Mouse (Mus musculus) embryo, embryonic 11 days (tissue): Measurements from ENCODE around the gene Utrn.

Experiments
- DNase-seq: peaks from one replicate; pipeline ENCODE4 v3.0.0-alpha.2; 2015

Utrn gene

GRCm38 (mm10) chr10:12377727-12378126, 491.4 kb downstream of the Utrn start:
- no peak for DNase-seq

DNA sequence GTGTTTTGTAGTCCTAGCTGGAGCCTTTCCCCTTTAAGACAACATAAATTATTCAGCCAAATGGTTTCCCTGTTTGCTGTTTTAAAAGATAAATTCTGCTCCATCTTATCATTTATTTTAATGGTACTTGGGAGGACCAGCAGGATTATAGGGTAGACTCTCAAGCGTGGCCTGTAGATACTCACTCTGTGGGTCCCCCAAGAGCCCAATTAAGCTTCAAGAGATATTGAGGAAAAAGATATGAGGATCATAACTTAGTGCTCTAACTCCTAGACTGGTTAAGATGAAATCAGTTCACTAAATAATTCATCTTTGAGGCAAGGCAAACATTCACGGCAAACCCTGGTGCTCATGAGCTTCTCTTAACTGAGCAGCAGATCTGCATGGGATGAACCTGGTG, 493.1 kb downstream of the Utrn start:
- DNase-seq, result no peak

- DNase-seq, result no peak
Observed at GRCm38 (mm10) chr10:12374741-12375140, 494.4 kb downstream of the Utrn start.

GRCm38 (mm10) chr10:12354556-12354955, 514.6 kb downstream of the Utrn start:
- no peak for DNase-seq

GRCm38 (mm10) chr10:12354106-12354505, 515.1 kb downstream of the Utrn start:
- no peak for DNase-seq

GRCm38 (mm10) chr10:12339704-12340558, 529.2 kb downstream of the Utrn start:
- no peak for DNase-seq

DNA sequence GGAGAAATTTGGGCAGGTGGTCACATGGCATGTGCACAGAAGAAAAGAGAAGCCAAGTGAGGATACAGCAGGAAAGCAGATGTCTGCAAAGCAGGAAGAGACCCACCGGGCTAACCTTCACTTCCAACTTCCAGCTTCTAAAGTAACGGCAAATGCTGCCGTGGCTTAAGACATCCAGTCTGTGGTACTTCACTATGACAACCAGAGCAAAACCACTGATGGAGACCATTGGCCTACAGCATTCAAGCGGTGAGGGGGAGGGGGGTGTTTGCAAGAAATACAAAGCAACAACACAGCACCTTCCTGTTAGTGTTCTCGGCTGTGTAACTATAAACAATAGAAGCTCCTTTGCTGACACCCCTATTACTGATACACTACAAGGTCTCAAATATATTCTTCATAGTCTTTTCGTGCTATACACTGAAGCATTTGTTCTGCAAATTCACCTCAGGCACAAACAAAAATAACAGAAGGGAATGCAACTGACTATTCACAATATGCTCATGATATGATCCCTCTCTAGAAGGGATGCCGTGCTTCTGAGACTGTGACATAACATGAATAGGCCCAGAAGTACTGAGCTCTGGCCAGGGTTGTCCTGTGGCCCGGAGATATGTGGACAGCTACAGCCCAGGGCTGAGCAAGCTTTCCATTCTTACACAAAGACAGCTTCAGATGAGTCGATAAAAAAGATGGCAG, 530.0 kb downstream of the Utrn start:
- no peak for DNase-seq
